Mouse (Mus musculus) megakaryocyte, embryonic 14.5 days (primary cell): ENCODE measurements around the gene Lrrc4b. TPM values are rescaled to one million over a fixed set of nuclear protein-coding genes. Genes with fewer than 3 reads are reported as not detected.

Experiments
- H3K27me3 ChIP-seq: replicated peaks from 2 replicates; pipeline ENCODE3; 2012; ENCODE audit warnings: inconsistent platforms
- H3K36me3 ChIP-seq: replicated peaks from 2 replicates; pipeline ENCODE3; 2012; ENCODE audit warnings: low read length, inconsistent platforms, mixed read lengths
- H3K4me1 ChIP-seq: 2 replicates; pipeline ENCODE4 v1.6.1; 2012; ENCODE audit warnings: inconsistent platforms
- H3K4me3 ChIP-seq: replicated peaks from 2 replicates; pipeline ENCODE3; 2012; ENCODE audit warnings: moderate library complexity, mild to moderate bottlenecking, inconsistent platforms
- H3K9me3 ChIP-seq: 2 replicates; pipeline ENCODE4 v1.6.1; 2012; ENCODE audit warnings: inconsistent platforms
- FLI1 ChIP-seq: IDR thresholded peaks from 2 replicates; pipeline ENCODE4 v1.6.1; 2012; ENCODE audit warnings: low read length, inconsistent platforms, mixed read lengths
- GATA1 ChIP-seq: IDR thresholded peaks from 3 replicates; pipeline ENCODE4 v1.6.1; 2012; ENCODE audit warnings: mixed read lengths, low read length, inconsistent platforms, borderline replicate concordance
- polyA plus RNA-seq: library from polyadenylated mRNA; stranded (reverse); fragments of >175 nt; gene quantifications from 2 replicates; pipeline ENCODE4 v1.2.3, GENCODE M21; 2012; ENCODE audit warnings: low replicate concordance; ENCODE audit not compliant: insufficient read depth

Gene Lrrc4b
- polyA plus RNA-seq, 1 experiment = not detected

GRCm38 (mm10) chr7:44462218-44463055, 33.6 kb downstream of the Lrrc4b start:
- Histone ChIP-seq H3K9me3 (peaks cover 24% of the 10 kb centered on the region), H3K4me1 (peaks cover 23% of the 10 kb centered on the region; the same call in 1 of the 2 replicates), H3K36me3 (no peaks in the 10 kb centered on the region), H3K4me3 (peak overlapping the region; percentile 7), H3K27me3 (peaks cover 83% of the 10 kb centered on the region)
- TF ChIP-seq FLI1 = no peak
- no peak for TF ChIP-seq GATA1

GRCm38 (mm10) chr7:44463056-44463425, 34.2 kb downstream of the Lrrc4b start:
- Histone ChIP-seq H3K9me3 (peaks cover 23% of the 10 kb centered on the region), H3K4me3 (no peak overlapping the region), H3K4me1 (peaks cover 29% of the 10 kb centered on the region), H3K36me3 (no peaks in the 10 kb centered on the region), H3K27me3 (peaks cover 77% of the 10 kb centered on the region)
- no peak for TF ChIP-seq FLI1
- no peak for TF ChIP-seq GATA1

- TF ChIP-seq FLI1 (no peak), GATA1 (no peak)
- peaks cover 17% of the 10 kb centered on the region for H3K9me3 ChIP-seq
- H3K36me3 ChIP-seq = no peaks in the 10 kb centered on the region
- no peak overlapping the region for H3K4me3 ChIP-seq
- peaks cover 74% of the 10 kb centered on the region for H3K27me3 ChIP-seq
- peaks cover 35% of the 10 kb centered on the region for H3K4me1 ChIP-seq
Observed at GRCm38 (mm10) chr7:44463556-44464225, 34.9 kb downstream of the Lrrc4b start.

GRCm38 (mm10) chr7:44464511-44464910, 35.7 kb downstream of the Lrrc4b start:
- peaks cover 43% of the 10 kb centered on the region for H3K4me1 ChIP-seq
- H3K9me3 ChIP-seq = peaks cover 15% of the 10 kb centered on the region
- no peak for TF ChIP-seq GATA1
- TF ChIP-seq FLI1 = no peak
- no peak overlapping the region for H3K4me3 ChIP-seq
- H3K27me3 ChIP-seq = peaks cover 65% of the 10 kb centered on the region
- H3K36me3 ChIP-seq = peaks cover 7% of the 10 kb centered on the region

GRCm38 (mm10) chr7:44465111-44465510, 36.3 kb downstream of the Lrrc4b start, which contains the start of gene Aspdh:
Gene Aspdh, plus strand, starts transcription at chr7:44465391.
- Histone ChIP-seq H3K9me3 (peaks cover 15% of the 10 kb centered on the region), H3K36me3 (peaks cover 13% of the 10 kb centered on the region), H3K4me3 (no peak within 1 kb of the TSS), H3K4me1 (peaks cover 49% of the 10 kb centered on the region), H3K27me3 (peaks cover 59% of the 10 kb centered on the region)
- TF ChIP-seq GATA1 (no peak), FLI1 (no peak)

DNA sequence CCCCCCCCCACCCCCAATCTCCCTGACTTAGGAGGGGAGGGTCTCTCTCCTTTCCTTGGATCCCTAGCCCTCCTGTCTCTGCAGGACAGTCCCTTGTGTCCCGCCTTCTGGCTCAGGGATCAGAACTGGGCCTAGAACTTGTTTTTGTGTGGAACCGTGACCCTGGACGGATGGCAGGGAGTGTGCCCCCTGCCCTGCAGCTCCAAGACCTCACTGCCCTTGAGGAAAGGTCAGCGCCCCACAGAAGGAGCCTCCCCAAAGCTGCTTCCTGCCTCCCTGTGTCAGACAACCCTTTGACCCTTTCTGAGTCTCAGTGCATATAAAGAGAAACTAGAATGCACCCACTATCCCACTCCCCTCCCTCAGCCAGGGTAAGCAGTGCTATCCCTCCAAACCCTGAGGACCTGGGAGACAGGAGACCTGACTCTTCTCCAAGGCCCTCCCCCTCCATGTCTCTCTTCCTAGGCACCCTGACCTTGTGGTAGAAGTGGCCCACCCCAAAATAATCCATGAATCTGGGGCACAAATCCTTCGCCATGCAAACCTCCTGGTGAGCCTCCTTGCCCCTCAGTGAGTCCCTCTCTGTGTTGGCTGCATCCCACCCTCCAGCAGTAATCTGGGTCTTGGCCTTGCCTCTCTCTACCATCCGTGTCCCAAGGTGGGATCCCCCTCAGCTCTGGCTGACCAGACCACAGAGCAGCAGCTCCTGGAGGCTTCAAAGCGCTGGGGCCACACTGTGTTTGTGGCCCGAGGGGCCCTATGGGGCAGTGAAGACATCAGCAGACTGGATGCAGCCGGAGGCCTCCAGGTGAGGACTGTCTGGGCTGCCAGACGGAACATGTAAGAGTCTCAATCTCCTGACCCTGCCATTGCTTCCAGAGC, 37.4 kb downstream of the Lrrc4b start:
- Histone ChIP-seq H3K4me3 (no peak overlapping the region), H3K36me3 (peaks cover 24% of the 10 kb centered on the region), H3K9me3 (peaks cover 10% of the 10 kb centered on the region), H3K27me3 (peaks cover 48% of the 10 kb centered on the region), H3K4me1 (peaks cover 60% of the 10 kb centered on the region)
- TF ChIP-seq GATA1 (no peak), FLI1 (no peak)

DNA sequence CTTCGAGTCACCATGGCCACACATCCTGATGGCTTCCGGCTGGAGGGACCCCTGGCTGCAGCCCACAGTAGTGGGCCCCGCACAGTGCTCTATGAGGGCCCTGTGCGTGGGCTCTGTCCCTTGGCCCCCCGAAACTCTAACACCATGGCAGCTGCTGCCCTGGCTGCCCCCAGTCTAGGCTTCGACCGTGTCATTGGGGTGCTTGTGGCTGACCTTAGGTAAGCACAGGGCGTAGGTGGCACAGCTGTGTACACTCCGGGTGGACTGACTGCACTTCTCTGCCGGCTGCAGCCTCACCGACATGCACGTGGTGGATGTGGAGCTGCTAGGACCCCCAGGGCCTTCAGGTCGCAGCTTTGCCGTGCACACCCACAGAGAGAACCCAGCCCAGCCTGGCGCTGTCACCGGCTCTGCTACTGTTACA, 38.1 kb downstream of the Lrrc4b start:
- H3K27me3 ChIP-seq = peaks cover 42% of the 10 kb centered on the region
- no peak for TF ChIP-seq GATA1
- no peak for TF ChIP-seq FLI1
- H3K9me3 ChIP-seq = 0 out of 2 replicates have a peak, but pooled peaks cover 4% of the 10 kb centered on the region
- peak overlapping the region; percentile 71 for H3K4me3 ChIP-seq
- H3K4me1 ChIP-seq = peaks cover 55% of the 10 kb centered on the region
- peaks cover 26% of the 10 kb centered on the region for H3K36me3 ChIP-seq

DNA sequence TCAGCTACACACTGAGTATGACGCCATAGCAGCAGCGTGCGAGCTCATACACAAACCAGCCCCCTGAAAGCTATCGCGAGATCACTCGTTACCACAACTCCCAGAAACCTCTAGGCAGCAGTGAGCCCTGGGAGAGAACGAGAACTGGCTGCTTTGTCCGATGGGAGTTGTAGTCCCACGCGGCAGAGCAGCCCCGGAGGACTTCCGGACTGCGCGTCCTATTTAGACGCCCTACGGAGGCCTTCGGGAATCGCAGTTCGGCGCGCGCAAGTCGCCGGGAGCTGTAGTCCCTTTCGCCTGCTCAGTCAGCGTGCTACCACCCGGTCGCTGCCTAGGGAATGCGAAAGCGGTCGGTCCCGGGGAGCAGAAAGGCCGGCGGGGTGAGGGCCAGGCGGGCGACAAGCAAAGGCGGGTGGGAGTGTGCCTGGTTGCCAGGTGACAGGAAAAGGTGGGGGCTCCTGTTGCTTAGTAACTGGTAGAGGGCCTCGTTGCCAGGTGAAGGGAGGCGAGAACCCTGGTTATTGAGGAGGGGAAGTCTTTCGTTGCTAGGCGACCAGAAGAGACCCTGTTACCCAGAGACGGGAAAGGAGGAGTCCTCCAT, 39.1 kb downstream of the Lrrc4b start, which contains the start of gene Josd2:
Josd2 (plus strand) TSS at position 170 of the 601 bp plus-strand sequence.
- H3K4me1 ChIP-seq = peaks cover 48% of the 10 kb centered on the region
- H3K36me3 ChIP-seq = peaks cover 26% of the 10 kb centered on the region
- H3K9me3 ChIP-seq = no peaks in the 10 kb centered on the region
- no peak for TF ChIP-seq FLI1
- no peak for TF ChIP-seq GATA1
- H3K27me3 ChIP-seq = peaks cover 34% of the 10 kb centered on the region
- H3K4me3 ChIP-seq = peak within 1 kb of the TSS; percentile 96
